Mouse (Mus musculus) small intestine, adult 2 months (tissue): ENCODE measurements around the gene Cilp.

Experiments
- CTCF ChIP-seq: fragments of 200-500 bp; IDR thresholded peaks from 2 replicates; pipeline ENCODE4 v1.5.1; 2012; ENCODE audit warnings: low read depth, mild to moderate bottlenecking, control low read depth, inconsistent platforms, low read length, moderate library complexity, mixed read lengths; ENCODE audit not compliant: insufficient replicate concordance, insufficient read length; ENCODE audit errors: extremely low read depth
- POLR2A ChIP-seq: fragments of 200-500 bp; IDR thresholded peaks from 2 replicates; pipeline ENCODE4 v1.6.1; 2012; ENCODE audit warnings: low read depth, mild to moderate bottlenecking, control low read depth, inconsistent platforms, low read length, moderate library complexity

- 0 out of 2 replicates have a peak, but pooled peaks have one; percentile 16 for TF ChIP-seq CTCF
- TF ChIP-seq POLR2A: no peak
These were observed 25.2 kb upstream of the Cilp start for GRCm38 (mm10) chr9:65239731-65240130.
